Mouse (Mus musculus): ENCODE data around the gene Kcnj12. TPM values are rescaled to one million over a fixed set of nuclear protein-coding genes. Genes with fewer than 3 reads are reported as not detected.

The Kcnj12 gene
- total RNA-seq, 4 experiments from 2014 or later, result 59.6 to 63.8 (median 62.0) TPM

GRCm38 (mm10) chr11:61109707-61110106, 87.3 kb downstream of the Kcnj12 start:
- DNase-seq (ENCODE audit: low spot score in 2 of 2), result no peak

DNA sequence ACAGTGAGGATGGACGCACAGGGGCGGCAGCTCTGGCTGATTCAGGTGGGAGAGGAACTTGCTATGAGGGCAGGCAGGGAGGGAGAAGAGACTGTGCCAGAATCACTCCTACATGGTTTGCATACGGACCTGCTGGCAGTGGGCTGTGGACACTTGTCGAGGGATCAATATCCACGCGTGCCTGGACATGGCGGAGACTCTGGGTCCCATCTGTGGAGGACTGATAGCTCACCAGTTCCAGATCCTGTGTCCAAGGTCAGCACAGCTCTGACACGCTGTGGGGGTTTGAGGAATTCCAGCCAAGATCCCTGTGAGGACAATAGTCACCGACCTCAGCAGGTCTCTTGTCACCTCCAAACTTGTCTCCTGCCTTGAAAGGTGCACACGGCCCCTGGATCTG, 87.7 kb downstream of the Kcnj12 start:
- DNase-seq (ENCODE audit: low spot score in 2 of 2), result no peak

GRCm38 (mm10) chr11:61110928-61111327, 88.6 kb downstream of the Kcnj12 start:
- no peak for DNase-seq (ENCODE audit: low spot score in 2 of 2)

- no peak for DNase-seq (ENCODE audit: low spot score in 2 of 2)
Observed at GRCm38 (mm10) chr11:61111472-61111871, 89.1 kb downstream of the Kcnj12 start.

DNA sequence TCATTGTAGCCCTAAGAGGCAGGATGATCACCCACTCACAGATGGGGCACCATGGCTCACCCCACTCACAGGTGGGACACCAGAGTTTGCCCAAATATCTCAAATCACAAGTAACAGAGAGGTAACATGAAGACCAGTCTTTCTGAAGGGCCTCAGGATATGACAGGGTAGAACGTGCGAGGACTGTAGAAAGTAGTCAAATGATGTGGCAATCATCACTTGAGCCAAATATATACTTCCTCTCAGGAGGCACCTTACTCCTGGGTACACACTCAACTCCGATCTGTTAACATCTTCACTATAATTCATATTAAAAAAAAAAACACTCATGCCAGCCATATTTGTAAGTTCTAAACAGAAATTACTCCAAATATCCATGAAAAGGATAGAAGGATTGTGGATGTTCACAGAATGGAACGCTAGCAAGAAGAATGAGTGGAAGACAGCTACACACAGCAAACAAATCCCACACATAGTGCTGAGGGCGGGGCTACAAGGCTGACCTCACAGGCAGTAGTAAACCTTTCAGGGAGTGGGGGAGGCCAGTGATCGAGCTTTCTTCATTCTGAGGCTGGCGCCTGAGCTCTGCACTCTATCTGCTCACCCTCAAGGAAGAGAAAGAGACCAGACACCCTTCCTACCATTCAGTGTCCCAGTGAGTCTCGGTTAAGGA, 90.1 kb downstream of the Kcnj12 start:
- no peak for DNase-seq (ENCODE audit: low spot score in 2 of 2)

GRCm38 (mm10) chr11:61116226-61116625, 93.9 kb downstream of the Kcnj12 start:
- DNase-seq (ENCODE audit: low spot score in 2 of 2), result no peak

DNA sequence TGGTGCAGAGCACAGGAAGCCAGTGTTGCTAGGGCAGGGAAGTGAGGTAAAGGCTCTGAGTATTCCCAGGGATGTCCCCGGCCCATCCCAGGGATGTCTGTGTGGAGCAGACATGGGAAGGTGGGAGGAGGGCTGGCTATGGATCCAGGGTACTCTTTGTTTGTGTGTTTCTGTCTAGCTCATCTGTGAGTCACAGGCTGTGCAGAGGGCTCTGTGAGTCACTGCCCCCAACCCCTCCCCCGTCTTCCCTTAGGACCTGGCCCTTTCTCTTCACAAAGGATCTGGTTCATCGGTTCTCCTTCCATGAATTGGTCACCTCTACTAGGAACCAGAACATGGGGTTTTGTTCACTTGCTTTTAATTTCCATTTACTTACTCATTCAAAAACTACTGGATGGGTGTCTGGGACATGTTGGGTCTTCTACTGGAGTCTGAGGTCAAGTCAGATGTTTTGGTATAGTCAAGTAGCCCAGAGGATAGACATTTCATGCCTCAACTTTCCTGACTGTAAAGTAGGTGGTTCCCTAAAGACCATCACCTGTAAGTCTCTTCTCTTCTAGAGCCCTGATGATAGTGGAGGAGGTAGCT, 97.7 kb downstream of the Kcnj12 start:
- no peak for DNase-seq (ENCODE audit: low spot score in 2 of 2)

Other genes starting within 250 kb of the Kcnj12 start
- gene Top3a, start 245.2 kb upstream of the Kcnj12 start, total RNA-seq (2022), result 1 to 10 TPM; 3.8 to 4.7 (median 4.2) TPM
- gene Smcr8, start 245.0 kb upstream of the Kcnj12 start, total RNA-seq (2022), result 10 to 100 TPM; 16.7 to 22.3 (median 19.7) TPM
- gene Shmt1, start 210.8 kb upstream of the Kcnj12 start, total RNA-seq (2022), result 10 to 100 TPM; 10.5 to 15.0 (median 12.5) TPM
- 10 to 100 TPM; 23.9 to 28.1 (median 24.2) TPM for gene Dhrs7b, start 191.9 kb upstream of the Kcnj12 start, total RNA-seq (2022)
- 10 to 100 TPM; 37.2 to 44.1 (median 43.5) TPM for gene Tmem11, start 143.3 kb upstream of the Kcnj12 start, total RNA-seq (2022)
- gene Natd1, start 107.8 kb upstream of the Kcnj12 start, total RNA-seq (2022), result 1 to 10 TPM; 6.5 to 9.2 (median 7.3) TPM
- gene Map2k3, start 90.5 kb upstream of the Kcnj12 start, total RNA-seq (2022), result 100 to 1,000 TPM; 117 to 122 (median 119) TPM
- gene Tnfrsf13b, start 104.2 kb downstream of the Kcnj12 start, total RNA-seq (2022), result under 1 TPM in 3 of 4 experiments, not detected in 1; 0.19 to 0.29 (median 0.19) TPM
- 10 to 100 TPM; 13.3 to 16.1 (median 15.7) TPM for gene Usp22, start 152.5 kb downstream of the Kcnj12 start, total RNA-seq (2022)
- under 1 TPM; 0.36 to 0.81 (median 0.55) TPM for gene Aldh3a1, start 185.0 kb downstream of the Kcnj12 start, total RNA-seq (2022)
- gene Aldh3a2, start 244.9 kb downstream of the Kcnj12 start, total RNA-seq (2022), result 10 to 100 TPM in 3 of 4 experiments, 1 to 10 TPM in 1; 9.5 to 16.0 (median 13.4) TPM